Mouse (Mus musculus) spleen, adult 2 months (tissue): ENCODE measurements around the gene 1700007K13Rik.

ENCODE experiments used
- CTCF ChIP-seq: fragments of 200-500 bp; IDR thresholded peaks from 2 replicates; pipeline ENCODE4 v1.5.1; 2011; ENCODE audit warnings: mild to moderate bottlenecking, inconsistent platforms; ENCODE audit not compliant: insufficient read depth, insufficient read length, insufficient replicate concordance; ENCODE audit errors: extremely low read depth
- POLR2A ChIP-seq: fragments of 200-500 bp; IDR thresholded peaks from 2 replicates; pipeline ENCODE4 v1.6.1; 2011; ENCODE audit warnings: low read depth, low read length, inconsistent platforms

DNA sequence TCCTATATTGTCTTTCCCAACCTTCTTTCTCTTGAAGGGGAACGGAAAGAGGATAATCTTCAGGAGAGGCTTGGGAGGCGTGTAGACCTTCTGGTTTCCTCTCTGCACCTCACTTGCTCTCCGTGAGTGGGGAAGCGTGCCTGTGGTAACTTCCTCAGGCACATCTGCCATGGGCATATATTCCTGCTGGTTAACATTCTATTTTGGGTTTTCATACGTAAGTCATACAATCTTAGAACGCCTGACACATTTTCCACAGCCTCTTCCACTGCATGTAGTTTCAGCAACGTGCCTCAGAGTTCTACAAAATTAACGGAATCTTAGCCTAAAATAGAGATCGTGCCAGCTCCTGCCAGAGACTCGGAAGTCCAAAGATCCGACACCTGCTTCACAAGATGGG, 30.7 kb downstream of the 1700007K13Rik start:
- no peak for TF ChIP-seq CTCF
- TF ChIP-seq POLR2A, result no peak
